Mouse (Mus musculus) erythroblast, adult 5-6 weeks (primary cell): ENCODE results near the gene Stpg3. TPM values are rescaled to one million over a fixed set of nuclear protein-coding genes. Genes with fewer than 3 reads are reported as not detected.

Experiments used
- ATAC-seq: replicated peaks from 2 replicates; pipeline ENCODE4 v1.8.0; 2016; ENCODE audit warnings: moderate number of reproducible peaks, mild to moderate bottlenecking, moderate TSS enrichment, inconsistent platforms; ENCODE audit not compliant: poor library complexity, low FRiP score, severe bottlenecking
- total RNA-seq, 2 experiments: library from RNA; stranded (forward) in 1 of 2; stranded (reverse) in 1 of 2; fragments of 150-400 nt in 1 of 2; fragments of 200-764, 138-1000 nt in 1 of 2; gene quantifications; 2 replicates each; pipeline versions ENCODE4 v1.2.3 to v1.2.4; 2015 to 2017; ENCODE audit warnings: low replicate concordance in 2 of 2

The Stpg3 gene
- total RNA-seq, 2 experiments from 2014 or later: 0.34 TPM; not detected in 1

DNA sequence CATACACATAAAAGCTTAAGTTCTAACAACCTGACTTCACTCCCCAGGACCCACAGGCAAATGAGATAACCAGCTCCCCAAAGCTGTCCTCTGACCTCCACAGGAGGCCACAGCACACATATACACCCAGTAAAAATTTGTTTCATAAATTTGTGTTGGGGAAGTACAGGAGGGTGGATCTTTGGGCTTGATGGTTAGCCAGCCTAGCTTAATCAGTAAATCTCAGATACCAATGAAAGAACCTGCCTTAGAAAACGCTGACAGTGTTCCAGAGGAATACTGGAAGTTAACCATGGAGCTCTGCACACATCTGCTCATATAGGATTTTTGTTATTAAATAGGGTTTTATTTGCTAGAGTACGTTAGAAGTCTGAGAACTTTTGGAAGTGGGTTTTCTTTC lies 3.2 kb upstream of the Stpg3 start:
- ATAC-seq: no peak

DNA sequence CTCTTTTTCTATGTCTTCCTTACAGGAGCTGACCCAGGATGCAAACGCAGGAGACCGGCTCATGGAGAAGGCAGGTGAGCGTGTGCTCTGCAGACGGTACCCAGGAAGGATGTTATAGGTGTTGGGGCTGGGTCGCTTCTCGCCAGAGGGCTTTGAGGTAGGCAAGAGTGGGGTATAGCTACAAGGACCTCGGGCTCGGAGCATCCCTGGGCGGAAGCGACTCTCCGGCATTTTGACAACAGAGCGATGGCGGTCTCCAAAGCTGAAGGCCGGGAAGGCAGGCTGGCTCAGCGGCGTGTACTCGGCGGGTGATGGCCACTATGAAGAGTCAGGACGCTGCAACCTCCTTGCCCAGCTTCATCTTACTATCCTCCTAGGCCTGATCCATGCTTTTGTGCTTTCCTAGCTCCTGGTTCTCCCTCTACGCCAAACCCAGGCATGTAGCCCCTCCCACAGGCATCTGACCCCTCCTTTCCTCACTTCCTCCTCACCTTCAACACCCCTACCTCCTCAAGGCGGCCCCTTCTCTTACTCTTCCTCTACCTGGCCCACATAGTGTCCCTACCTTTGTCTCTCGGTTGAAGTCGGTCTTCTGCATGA lies 1.1 kb downstream of the Stpg3 start:
- no peak for ATAC-seq

DNA sequence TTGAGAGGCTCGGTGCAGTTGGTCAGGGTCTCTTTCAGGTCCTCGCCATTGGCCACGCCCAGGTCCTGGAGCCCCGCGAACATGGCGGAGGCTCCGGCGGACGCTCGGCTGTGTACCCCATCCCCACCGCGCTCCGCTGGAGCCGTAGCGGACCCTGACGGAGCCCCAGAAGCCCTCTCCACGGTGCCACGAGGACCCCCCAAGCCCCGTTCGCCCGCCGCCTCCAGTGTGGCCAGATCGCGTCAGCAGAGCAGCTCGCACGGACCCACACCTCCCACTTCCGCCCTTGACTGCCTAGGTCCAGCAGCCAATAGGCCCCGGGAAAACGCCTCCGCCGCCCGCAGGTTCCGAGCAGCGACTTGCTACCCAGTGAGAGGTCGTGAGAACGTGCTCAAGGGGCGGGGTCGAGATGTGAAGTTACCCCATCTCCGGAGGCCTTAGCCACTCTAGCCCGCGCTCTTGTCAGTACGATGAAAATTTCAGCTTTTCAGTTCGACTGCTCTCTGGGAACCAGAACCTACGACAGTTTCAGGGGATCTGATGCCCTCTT lies 3.2 kb downstream of the Stpg3 start, which contains the start of gene Nelfb:
Nelfb (minus strand) TSS at position 369 of the 550 bp plus-strand sequence.
- ATAC-seq: peak; percentile 93

GRCm38 (mm10) chr2:25210686-25211085 lies 3.8 kb downstream of the Stpg3 start:
- peak; percentile 48 for ATAC-seq

- no peak for ATAC-seq
Observed at GRCm38 (mm10) chr2:25207593-25207992, 6.8 kb downstream of the Stpg3 start.

DNA sequence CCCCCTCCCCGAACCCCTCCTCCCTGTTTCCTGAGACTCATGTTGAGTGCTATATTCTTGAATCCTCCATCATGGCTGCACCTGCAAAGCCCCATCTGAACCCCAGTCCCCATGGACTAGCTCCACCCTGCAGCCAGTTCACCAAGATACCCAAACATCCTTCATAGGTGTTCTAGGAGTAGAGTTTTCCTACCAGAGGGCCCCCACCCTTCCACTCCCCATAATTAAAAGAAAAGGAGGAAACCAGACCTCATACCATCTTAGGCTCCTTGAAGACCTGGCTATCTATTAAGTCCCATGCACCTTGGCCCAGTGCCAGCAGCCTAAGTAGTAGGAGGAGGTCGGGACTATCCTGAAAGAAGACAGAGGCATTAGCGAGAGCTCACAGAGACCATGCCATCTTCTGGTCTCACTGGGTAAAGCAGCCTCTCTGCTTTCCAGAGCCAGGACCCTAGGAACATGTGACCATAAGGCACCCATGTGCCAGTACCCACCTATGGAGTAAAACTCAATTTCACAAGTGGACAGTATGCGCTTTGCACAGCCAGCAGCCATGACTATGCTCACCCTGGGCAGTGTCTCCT lies 10.7 kb downstream of the Stpg3 start:
- ATAC-seq: peak; percentile 71

DNA sequence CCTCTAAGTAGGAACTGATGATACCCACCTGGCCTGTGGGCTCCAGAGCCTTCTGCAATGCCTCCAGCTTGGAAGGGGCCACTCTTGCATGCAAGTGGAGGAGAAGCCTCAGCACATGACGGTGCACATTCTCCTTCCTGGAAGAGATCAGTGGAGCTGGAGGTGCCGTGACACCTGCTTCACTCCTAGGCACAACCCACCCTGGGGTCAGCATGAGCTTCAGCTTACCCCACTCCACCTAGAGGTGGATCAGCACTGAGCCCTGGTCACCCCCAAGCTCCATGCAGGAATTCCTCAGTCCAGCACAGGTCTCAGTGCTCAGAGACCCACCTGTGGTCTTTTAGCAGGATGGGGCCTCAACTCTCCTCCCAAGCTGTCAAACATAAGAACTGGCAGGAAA lies 13.8 kb downstream of the Stpg3 start:
- ATAC-seq: no peak

DNA sequence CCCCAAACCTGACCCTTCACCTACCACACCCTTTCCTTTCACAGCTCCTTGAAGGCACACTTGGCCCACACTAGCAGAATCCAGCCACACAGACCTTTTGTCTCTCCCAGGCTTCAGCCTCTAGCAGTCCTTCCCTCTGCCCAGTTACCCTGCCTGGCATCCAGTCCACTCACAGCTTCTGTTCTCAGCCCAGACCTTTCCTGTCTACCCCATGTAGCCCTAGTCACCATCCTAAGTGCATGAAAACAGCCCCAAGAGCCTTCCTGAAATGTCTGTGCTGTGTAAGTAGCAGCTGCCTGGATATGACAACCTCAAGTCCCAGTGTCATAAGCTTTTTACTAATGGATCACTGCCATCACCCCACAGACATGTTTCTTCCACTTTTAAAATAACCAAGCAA lies 16.5 kb downstream of the Stpg3 start:
- ATAC-seq: no peak

DNA sequence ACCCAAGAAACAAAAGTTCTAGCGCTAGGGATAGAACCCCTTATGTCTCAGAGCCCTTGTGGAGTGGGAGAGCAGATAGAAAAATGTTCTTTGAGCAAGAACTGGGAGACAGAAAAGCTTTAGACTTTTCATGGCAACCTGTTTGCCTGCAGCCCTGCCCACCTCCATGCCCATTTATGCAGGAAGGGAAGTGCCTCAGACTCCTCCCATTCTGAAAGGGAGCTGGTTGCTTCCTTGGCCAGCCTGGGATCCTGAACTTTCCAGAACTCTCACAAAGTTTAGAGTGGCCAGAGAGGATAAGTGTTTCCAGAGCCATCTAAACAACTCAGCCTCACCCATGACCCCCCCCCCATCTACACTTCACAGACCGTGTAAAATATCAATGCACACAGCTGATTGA lies 17.2 kb downstream of the Stpg3 start:
- ATAC-seq: no peak

- ATAC-seq: peak; percentile 47; the same call in 1 of the 2 replicates
Observed at GRCm38 (mm10) chr2:25196172-25196954, 18.1 kb downstream of the Stpg3 start, which contains the start of gene Tor4a. TSS of gene Tor4a (minus strand) at chr2:25196886.

DNA sequence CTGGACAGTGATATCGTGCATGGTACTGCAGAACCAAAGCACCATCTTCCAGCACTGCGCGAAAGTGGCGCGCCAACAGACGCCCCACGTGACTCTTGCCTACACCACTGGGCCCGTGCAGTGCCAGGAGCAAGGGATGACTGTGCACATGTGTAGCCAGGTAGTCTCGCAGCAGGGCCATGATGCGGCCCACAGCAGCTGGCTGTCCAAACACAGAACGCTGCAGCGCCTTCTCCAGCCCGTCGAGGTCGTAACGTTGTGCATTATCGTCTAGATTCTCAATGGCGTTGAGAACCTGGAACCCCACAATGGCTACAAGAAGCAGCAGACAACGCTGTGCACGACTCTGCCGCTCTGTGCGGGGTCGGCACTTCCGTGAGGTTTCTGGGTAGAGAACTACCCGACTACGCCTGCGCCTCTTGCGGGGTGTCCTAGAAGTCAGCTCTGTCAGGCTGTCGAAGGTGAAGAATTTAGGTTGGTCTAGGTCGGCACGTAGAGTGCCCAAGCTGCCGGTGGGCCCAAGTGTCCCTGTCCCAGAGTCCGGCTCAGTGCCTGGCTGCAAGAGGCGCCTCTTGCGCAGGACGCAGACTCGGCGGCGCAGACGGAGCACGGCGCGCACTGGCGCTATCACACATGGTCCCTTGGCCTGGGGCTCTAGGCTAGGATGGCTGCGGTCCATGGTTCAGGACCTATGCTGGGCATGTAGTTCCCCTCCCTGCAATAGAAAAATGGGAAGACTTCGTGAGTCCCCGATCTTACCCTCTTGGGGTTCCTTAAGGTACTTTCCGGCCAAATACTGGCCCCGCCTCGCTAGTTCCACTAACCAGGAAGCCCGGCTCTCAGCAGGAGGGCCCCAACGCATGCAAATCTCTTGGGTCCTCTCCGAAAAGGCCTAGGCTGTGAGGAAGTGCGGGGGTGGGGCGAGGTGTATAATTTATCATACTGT lies 19.0 kb downstream of the Stpg3 start:
- peak; percentile 84 for ATAC-seq

- peak; percentile 1; the same call in 1 of the 2 replicates for ATAC-seq
Observed at GRCm38 (mm10) chr2:25194486-25195171, 19.8 kb downstream of the Stpg3 start.

GRCm38 (mm10) chr2:25194006-25194405 lies 20.4 kb downstream of the Stpg3 start:
- no peak for ATAC-seq

DNA sequence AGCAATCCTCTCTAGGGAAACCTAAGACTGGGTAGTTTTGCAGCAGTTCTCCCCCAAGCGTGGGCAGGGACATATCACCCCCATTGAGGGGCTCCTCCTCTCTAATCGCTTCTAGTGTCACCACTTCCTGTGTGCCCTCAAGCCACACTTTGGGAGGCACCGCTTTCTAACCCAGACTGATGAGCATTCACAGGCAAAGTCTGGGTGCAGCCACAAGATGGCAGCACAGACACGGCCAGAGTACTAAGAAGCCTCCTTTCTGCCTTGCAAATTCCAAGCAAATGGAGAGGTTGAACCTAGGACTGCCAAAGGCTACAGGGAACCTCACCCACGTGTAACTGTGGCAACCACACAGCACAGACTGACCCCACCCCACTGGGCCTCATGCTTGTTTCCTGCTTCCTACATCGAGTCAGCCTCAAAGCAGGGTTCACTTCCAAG lies 21.1 kb downstream of the Stpg3 start:
- ATAC-seq: peak; percentile 63

- ATAC-seq: no peak
Observed at GRCm38 (mm10) chr2:25187841-25188240, 26.6 kb downstream of the Stpg3 start.

GRCm38 (mm10) chr2:25186575-25186930 lies 27.9 kb downstream of the Stpg3 start:
- no peak for ATAC-seq

- ATAC-seq: no peak
Observed at GRCm38 (mm10) chr2:25185625-25186574, 28.5 kb downstream of the Stpg3 start.

GRCm38 (mm10) chr2:25184496-25184895 lies 29.9 kb downstream of the Stpg3 start:
- no peak for ATAC-seq
